Mouse (Mus musculus) lung, embryonic 14.5 days (tissue): ENCODE data around the gene Cbx6. TPM values are rescaled to one million over a fixed set of nuclear protein-coding genes. Genes with fewer than 3 reads are reported as not detected.
A peak's percentile ranks its signal among the peaks of the same experiment; 100 is the strongest.

Experiments
- ATAC-seq: fragments of 200-750 bp; cut with Nextera tagmentation; 2 replicates; pipeline ENCODE4 v1.8.0; 2017; ENCODE audit warnings: mild to moderate bottlenecking, moderate TSS enrichment, moderate library complexity; ENCODE audit not compliant: insufficient read depth
- DNase-seq: peaks from one replicate; pipeline ENCODE4 v3.0.0-alpha.2; 2015
- H3K27ac ChIP-seq: fragments of 300-500 bp; sonication (generic); 2 replicates; pipeline ENCODE4 v1.5.1; 2014; ENCODE audit warnings: low read depth, mild to moderate bottlenecking, moderate library complexity
- H3K27me3 ChIP-seq: fragments of 300-500 bp; sonication (generic); 2 replicates; pipeline ENCODE4 v1.6.1; 2014; ENCODE audit warnings: low read length, control low read depth; ENCODE audit not compliant: insufficient read depth
- H3K36me3 ChIP-seq: fragments of 300-500 bp; sonication (generic); 2 replicates; pipeline ENCODE4 v1.6.1; 2014; ENCODE audit warnings: control low read depth; ENCODE audit not compliant: insufficient read depth
- H3K4me1 ChIP-seq: fragments of 300-500 bp; sonication (generic); 2 replicates; pipeline ENCODE4 v1.6.1; 2014; ENCODE audit warnings: antibody characterized with exemption, control low read depth; ENCODE audit not compliant: insufficient read depth
- H3K4me2 ChIP-seq: fragments of 300-500 bp; sonication (generic); 2 replicates; pipeline ENCODE4 v1.6.1; 2014; ENCODE audit warnings: mild to moderate bottlenecking
- H3K4me3 ChIP-seq: fragments of 300-500 bp; sonication (generic); 2 replicates; pipeline ENCODE4 v1.5.1; 2014; ENCODE audit warnings: low read depth, low read length
- H3K9ac ChIP-seq: fragments of 300-500 bp; sonication (generic); 2 replicates; pipeline ENCODE4 v1.6.1; 2014
- H3K9me3 ChIP-seq: fragments of 300-500 bp; sonication (generic); 2 replicates; pipeline ENCODE4 v1.6.1; 2016; ENCODE audit warnings: low read depth, low read length, control low read depth
- CTCF ChIP-seq: IDR thresholded peaks from 2 replicates; pipeline ENCODE4 v1.5.1; 2016; ENCODE audit warnings: antibody characterized with exemption, low read depth
- WGBS: fragments of 180-500 bp; shearing (Covaris S2); extraction: QIAGEN DNeasy Blood & Tissue Kit; methylation state at CpG from one replicate; pipeline ENCODE4 v1.1.7; 2014; 5-methylcytosine and 5-hydroxymethylcytosine counted together
- polyA plus RNA-seq: library from polyadenylated mRNA; unstranded; fragments of >200 nt; fragmentation: Nextera tagmentation; extraction: Ambion mirVana; gene quantifications from 2 replicates; pipeline ENCODE4 v1.2.1, GENCODE M21; 2014

Cbx6 gene
- polyA plus RNA-seq, 1 experiment from 2014 or later: 47.1 TPM

DNA sequence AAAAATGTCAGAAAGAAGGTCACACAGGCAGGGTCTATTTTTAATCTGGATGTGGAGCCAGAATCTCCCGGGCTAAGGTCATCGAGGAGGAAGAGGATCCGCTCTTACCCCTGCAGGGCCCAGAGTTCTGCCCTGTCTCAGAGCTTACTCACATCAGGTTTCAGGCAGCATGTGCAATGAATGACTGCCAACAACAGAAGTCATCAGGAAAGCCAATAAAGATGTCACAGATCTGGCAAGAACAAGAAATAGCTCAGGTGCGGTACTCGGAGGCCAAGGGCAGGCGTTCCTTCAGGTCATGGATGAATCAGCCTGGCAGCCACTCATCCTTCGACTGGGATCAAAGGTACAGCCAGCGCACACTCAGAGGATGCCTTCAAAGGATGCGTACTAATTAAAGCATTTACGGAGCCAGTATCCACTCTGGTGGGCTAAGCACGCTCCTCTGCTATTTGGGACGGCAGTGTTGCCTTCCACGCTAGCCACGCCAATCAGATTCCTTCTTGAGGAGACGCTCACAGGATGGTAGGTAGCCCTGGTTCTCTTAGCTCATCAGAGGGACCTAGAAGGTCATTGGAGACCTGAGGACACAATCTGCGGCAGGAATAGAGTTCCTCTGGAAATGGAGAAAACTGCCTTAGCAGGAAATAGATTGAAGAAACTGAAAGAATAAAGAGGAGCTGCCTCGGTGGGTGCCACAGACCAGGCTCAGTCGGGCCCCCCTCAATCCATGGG lies 40.9 kb upstream of the Cbx6 start:
- H3K27me3 ChIP-seq: no peaks in the 10 kb centered on the region
- H3K4me2 ChIP-seq: no peak overlapping the region
- H3K9ac ChIP-seq: no peak overlapping the region
- DNase-seq: no peak
- TF ChIP-seq CTCF: no peak
- H3K9me3 ChIP-seq: no peaks in the 10 kb centered on the region
- no peak overlapping the region for H3K27ac ChIP-seq
- H3K4me1 ChIP-seq: peaks cover 3% of the 10 kb centered on the region; the same call in 1 of the 2 replicates
- ATAC-seq: no peak
- 89% methylated on average over 18 of the region's 18 CpGs for WGBS
- H3K4me3 ChIP-seq: no peak overlapping the region
- H3K36me3 ChIP-seq: no peaks in the 10 kb centered on the region

DNA sequence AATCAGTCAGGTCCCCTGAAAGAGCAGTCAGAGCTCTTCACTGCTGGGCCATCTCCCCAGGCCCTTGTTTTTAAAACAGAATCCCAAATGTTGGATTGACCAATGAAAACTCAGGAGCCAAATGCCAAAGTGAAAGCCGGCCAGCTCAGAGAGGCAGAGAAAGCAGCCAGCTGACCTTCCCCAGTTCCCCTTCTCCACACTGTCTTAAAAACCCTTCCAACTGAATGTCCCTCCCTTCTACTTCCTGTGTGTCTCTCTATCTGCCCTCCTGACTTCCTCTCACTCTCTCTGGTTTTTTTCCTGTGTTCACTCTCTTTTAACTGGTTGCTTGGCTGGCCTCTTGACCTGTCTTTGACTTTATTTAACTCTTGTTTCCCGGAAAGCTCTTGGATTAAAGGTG lies 39.5 kb upstream of the Cbx6 start:
- Histone ChIP-seq H3K27me3 (no peaks in the 10 kb centered on the region), H3K36me3 (no peaks in the 10 kb centered on the region), H3K27ac (no peak overlapping the region), H3K9me3 (no peaks in the 10 kb centered on the region), H3K4me1 (no peaks in the 10 kb centered on the region), H3K4me3 (no peak overlapping the region), H3K4me2 (no peak overlapping the region), H3K9ac (no peak overlapping the region)
- DNase-seq (no peak), ATAC-seq (no peak)
- no peak for TF ChIP-seq CTCF
- WGBS: 48% methylated on average over 2 of the region's 2 CpGs

DNA sequence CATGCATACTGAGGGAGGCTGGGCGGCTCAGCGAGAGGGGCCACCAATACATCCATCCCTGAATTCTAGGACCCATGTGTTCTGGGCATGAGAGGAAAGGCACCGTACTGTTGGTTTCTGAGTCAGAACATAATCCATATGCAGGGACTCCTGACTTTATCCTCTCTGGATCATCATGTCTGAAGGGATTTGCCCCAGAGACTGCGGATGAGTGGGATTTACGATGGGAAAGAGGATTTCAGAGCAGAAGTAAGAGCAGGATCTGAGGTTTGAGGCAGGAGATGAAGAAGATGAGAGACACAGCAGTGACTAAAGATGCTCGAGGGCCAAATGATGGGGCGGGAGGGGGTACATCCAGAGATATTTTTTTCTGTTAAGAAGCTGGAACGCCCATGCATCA lies 39.1 kb upstream of the Cbx6 start:
- Histone ChIP-seq H3K4me1 (no peaks in the 10 kb centered on the region), H3K36me3 (no peaks in the 10 kb centered on the region), H3K27ac (no peak overlapping the region), H3K9me3 (no peaks in the 10 kb centered on the region), H3K27me3 (no peaks in the 10 kb centered on the region), H3K4me3 (no peak overlapping the region), H3K9ac (no peak overlapping the region), H3K4me2 (no peak overlapping the region)
- ATAC-seq (no peak), DNase-seq (no peak)
- 86% methylated on average over 8 of the region's 8 CpGs for WGBS
- no peak for TF ChIP-seq CTCF

DNA sequence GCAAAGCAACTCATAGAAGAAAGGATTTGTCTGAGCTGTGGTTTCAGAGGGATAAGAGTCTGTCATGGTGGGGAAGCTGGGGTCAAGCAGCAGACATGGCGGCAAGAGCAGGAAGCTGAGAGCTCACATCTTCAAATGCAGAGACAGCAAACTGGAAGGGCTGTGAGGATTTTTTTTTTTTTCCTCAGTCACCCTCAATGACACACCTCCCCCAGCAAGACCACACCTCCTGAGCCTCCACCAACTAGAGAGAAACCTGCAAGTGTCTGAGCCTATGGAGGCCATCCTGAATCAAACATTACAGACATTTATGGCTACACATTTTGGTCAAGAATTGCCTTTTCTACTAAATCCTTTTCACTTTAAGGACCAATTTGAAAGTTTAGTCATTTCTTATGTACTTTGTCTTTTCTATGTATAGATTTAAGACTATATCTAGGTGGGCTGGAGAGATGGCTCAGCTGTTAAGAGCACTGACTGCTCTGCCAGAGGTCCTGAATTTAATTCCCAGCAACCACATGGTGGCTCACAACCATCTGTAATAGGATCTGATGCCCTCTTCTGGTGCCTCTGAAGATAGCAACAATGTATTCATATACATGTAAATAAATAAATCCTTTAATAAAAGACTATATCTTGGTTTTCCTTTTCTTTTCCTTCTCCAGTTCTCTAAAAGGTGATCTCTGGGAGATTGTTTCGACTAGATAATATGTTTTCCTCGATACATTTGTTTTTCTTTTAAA lies 32.9 kb upstream of the Cbx6 start:
- ATAC-seq: no peak
- no peaks in the 10 kb centered on the region for H3K4me1 ChIP-seq
- H3K9me3 ChIP-seq: no peaks in the 10 kb centered on the region; the same call in 1 of the 2 replicates
- no peak overlapping the region for H3K9ac ChIP-seq
- peak; percentile 19; the same call in 1 of the 2 replicates for TF ChIP-seq CTCF
- H3K4me2 ChIP-seq: no peak overlapping the region
- H3K4me3 ChIP-seq: no peak overlapping the region
- no peaks in the 10 kb centered on the region for H3K27me3 ChIP-seq
- H3K36me3 ChIP-seq: no peaks in the 10 kb centered on the region
- H3K27ac ChIP-seq: no peak overlapping the region
- 79% methylated on average over 3 of the region's 3 CpGs for WGBS
- DNase-seq: no peak

DNA sequence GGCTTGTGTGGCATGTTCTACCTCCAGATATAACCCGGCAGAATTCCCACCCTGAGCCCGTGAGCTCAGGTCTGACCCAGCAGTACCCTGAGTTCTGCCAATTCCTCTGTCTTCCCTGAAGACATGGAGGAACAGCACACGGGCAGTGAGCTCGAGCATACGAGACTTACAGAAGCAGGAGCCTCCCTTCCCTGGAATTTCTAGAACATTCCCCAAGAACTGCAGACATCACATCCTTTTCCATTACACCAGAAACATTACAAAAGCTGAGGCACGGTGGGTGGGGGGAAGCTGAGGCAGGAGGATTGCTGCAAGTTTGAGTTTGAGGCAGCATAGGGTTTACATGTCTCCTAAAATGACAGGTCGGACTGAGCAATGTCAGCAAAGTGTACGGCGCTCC lies 25.3 kb upstream of the Cbx6 start:
- H3K4me3 ChIP-seq: no peak overlapping the region
- no peak overlapping the region for H3K9ac ChIP-seq
- no peak for ATAC-seq
- no peaks in the 10 kb centered on the region for H3K36me3 ChIP-seq
- 79% methylated on average over 9 of the region's 9 CpGs for WGBS
- H3K4me1 ChIP-seq: no peaks in the 10 kb centered on the region
- H3K27me3 ChIP-seq: no peaks in the 10 kb centered on the region
- no peak overlapping the region for H3K4me2 ChIP-seq
- no peak for TF ChIP-seq CTCF
- H3K9me3 ChIP-seq: no peaks in the 10 kb centered on the region
- no peak for DNase-seq
- no peak overlapping the region for H3K27ac ChIP-seq

DNA sequence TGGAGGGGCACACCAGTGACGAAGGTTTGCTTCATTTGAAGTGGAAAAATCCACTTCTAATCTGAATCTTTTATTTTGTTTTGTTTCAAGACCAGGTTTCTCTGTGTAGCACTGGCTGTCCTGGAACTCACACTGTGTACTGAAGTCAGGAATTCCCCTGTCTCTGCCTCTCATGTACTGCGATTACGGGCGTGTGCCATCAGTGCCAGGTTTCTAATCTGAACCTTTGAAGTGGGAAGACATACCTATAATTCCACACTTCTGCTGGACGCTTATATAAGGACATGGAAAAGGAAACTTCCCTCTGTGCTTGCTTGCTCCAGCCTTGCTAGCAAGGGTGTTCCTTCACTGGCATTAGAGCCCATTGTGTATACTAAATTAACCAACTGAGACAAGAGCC lies 24.5 kb upstream of the Cbx6 start:
- Histone ChIP-seq H3K9me3 (no peaks in the 10 kb centered on the region), H3K36me3 (no peaks in the 10 kb centered on the region), H3K9ac (no peak overlapping the region), H3K4me3 (no peak overlapping the region), H3K27ac (no peak overlapping the region), H3K27me3 (no peaks in the 10 kb centered on the region), H3K4me2 (no peak overlapping the region), H3K4me1 (no peaks in the 10 kb centered on the region)
- DNase-seq (no peak), ATAC-seq (no peak)
- no peak for TF ChIP-seq CTCF
- WGBS: 73% methylated on average over 5 of the region's 5 CpGs

DNA sequence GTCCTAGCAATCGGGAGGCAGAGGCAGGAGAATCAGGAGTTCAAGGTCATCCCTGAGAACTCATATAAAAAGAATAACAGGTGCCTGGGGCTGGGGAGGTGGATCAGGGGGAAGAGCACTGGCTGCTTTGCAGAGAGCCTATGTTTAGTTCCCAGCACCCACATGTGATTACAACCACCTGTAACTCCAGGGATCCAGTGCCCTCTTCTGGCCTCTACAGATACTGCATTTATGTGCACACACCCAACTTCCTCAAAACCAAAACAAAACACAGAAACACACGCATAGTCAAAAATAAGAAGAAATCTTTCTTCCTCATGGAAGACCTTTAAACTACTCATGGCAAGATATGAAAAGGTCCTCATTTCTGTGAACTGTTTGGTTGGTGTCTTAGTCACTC lies 15.7 kb upstream of the Cbx6 start:
- H3K9ac ChIP-seq: no peak overlapping the region
- H3K4me3 ChIP-seq: no peak overlapping the region
- ATAC-seq: no peak
- WGBS: 97% methylated on average over 2 of the region's 2 CpGs
- peaks cover 9% of the 10 kb centered on the region; the same call in 1 of the 2 replicates for H3K4me1 ChIP-seq
- no peak overlapping the region for H3K4me2 ChIP-seq
- no peaks in the 10 kb centered on the region for H3K36me3 ChIP-seq
- TF ChIP-seq CTCF: no peak
- DNase-seq: no peak
- H3K27me3 ChIP-seq: no peaks in the 10 kb centered on the region
- no peak overlapping the region for H3K27ac ChIP-seq
- H3K9me3 ChIP-seq: no peaks in the 10 kb centered on the region
